Comparison of ENCODE assay signal across 8 mouse cellular contexts in genomic region chr16:17797812-17798311, GRCm38 (mm10). TPM values are rescaled to one million over a fixed set of nuclear protein-coding genes. Genes with fewer than 3 reads are reported as not detected.
DNase-seq lines count a peak whose midpoint lies in the region; ATAC-seq and TF ChIP-seq lines count a peak whose summit lies in the region.

No protein-coding gene starts in this region.

- H3K36me3 ChIP-seq in embryonic facial prominence, embryonic 13.5 days, result peaks cover 16% of the 10 kb centered on the region
- no peaks in the 10 kb centered on the region for H3K36me3 ChIP-seq in hindbrain, embryonic 16.5 days (ENCODE audit: control insufficient read depth, insufficient read depth, low read length)
- H3K36me3 ChIP-seq in midbrain, postnatal 0 days (ENCODE audit: insufficient read depth, low read length), result peaks cover 3% of the 10 kb centered on the region; the same call in 1 of the 2 replicates

- H3K9ac ChIP-seq in embryonic facial prominence, embryonic 13.5 days, result peak overlapping the region; percentile 95
- H3K9ac ChIP-seq in hindbrain, embryonic 16.5 days (ENCODE audit: low read depth, low read length), result peak overlapping the region; percentile 28; the same call in 1 of the 2 replicates
- 0 out of 2 replicates have a peak overlapping the region, but pooled peaks have one; percentile 52 for H3K9ac ChIP-seq in midbrain, postnatal 0 days (replicated peaks; ENCODE audit: low read length, poor library complexity, severe bottlenecking)

- ATAC-seq in embryonic facial prominence, embryonic 13.5 days (ENCODE audit: insufficient number of reproducible peaks, insufficient read depth, low FRiP score, low TSS enrichment, low read depth), result peak; percentile 13; the same call in 1 of the 2 replicates
- no peak for ATAC-seq in hindbrain, embryonic 16.5 days
- no peak for ATAC-seq in midbrain, postnatal 0 days (ENCODE audit: low FRiP score)

- peak; percentile 12 for DNase-seq in ovary, postnatal 14 days (ENCODE audit: low spot score)
- DNase-seq in ovary, postnatal 10 days (ENCODE audit: low spot score), result no peak
- no peak for DNase-seq in midbrain, postnatal 0 days (ENCODE audit: low spot score)
- no peak for DNase-seq in urinary bladder, adult 2 months (ENCODE audit: low spot score)
- no peak for DNase-seq in urinary bladder, postnatal 4 days (ENCODE audit: low spot score in 2 of 2)
- DNase-seq in spleen, postnatal 4 days (ENCODE audit: low spot score in 2 of 2), result no peak

- no peak for TF ChIP-seq CTCF in midbrain, postnatal 0 days (IDR thresholded peaks at IDR 0.05)

- H3K9me3 ChIP-seq in embryonic facial prominence, embryonic 13.5 days, result no peaks in the 10 kb centered on the region
- no peaks in the 10 kb centered on the region for H3K9me3 ChIP-seq in hindbrain, embryonic 16.5 days (ENCODE audit: control insufficient read depth, low read length)
- H3K9me3 ChIP-seq in midbrain, postnatal 0 days (ENCODE audit: low read length), result no peaks in the 10 kb centered on the region

- peaks cover 61% of the 10 kb centered on the region for H3K4me1 ChIP-seq in embryonic facial prominence, embryonic 13.5 days
- H3K4me1 ChIP-seq in hindbrain, embryonic 16.5 days (ENCODE audit: control insufficient read depth, insufficient read depth, low read depth, low read length), result peaks cover 21% of the 10 kb centered on the region
- peaks cover 9% of the 10 kb centered on the region for H3K4me1 ChIP-seq in midbrain, postnatal 0 days (ENCODE audit: insufficient read depth, low read length)

- peak overlapping the region; percentile 99 for H3K27ac ChIP-seq in embryonic facial prominence, embryonic 13.5 days
- no peak overlapping the region for H3K27ac ChIP-seq in hindbrain, embryonic 16.5 days (ENCODE audit: low read depth, low read length)
- no peak overlapping the region for H3K27ac ChIP-seq in midbrain, postnatal 0 days (ENCODE audit: low read depth, low read length)

- WGBS in embryonic facial prominence, embryonic 13.5 days, result under 1% methylated on average over 29 of the region's 29 CpGs
- 3% methylated on average over 29 of the region's 29 CpGs for WGBS in hindbrain, embryonic 16.5 days
- 2% methylated on average over 29 of the region's 29 CpGs for WGBS in midbrain, postnatal 0 days

- H3K4me3 ChIP-seq in embryonic facial prominence, embryonic 13.5 days, result peak overlapping the region; percentile 75
- peak overlapping the region; percentile 54 for H3K4me3 ChIP-seq in hindbrain, embryonic 16.5 days (ENCODE audit: low read length)
- H3K4me3 ChIP-seq in midbrain, postnatal 0 days (ENCODE audit: low read depth, low read length), result peak overlapping the region; percentile 50; the same call in 1 of the 2 replicates

- peak overlapping the region; percentile 82 for H3K4me2 ChIP-seq in embryonic facial prominence, embryonic 13.5 days
- peak overlapping the region; percentile 89 for H3K4me2 ChIP-seq in hindbrain, embryonic 16.5 days (ENCODE audit: low read length)
- peak overlapping the region; percentile 97 for H3K4me2 ChIP-seq in midbrain, postnatal 0 days (ENCODE audit: low read depth, low read length, poor library complexity, severe bottlenecking)

- H3K27me3 ChIP-seq in embryonic facial prominence, embryonic 13.5 days, result peaks cover 33% of the 10 kb centered on the region
- peaks cover 59% of the 10 kb centered on the region for H3K27me3 ChIP-seq in hindbrain, embryonic 16.5 days (replicated peaks; ENCODE audit: control insufficient read depth, insufficient read depth, low read length)
- peaks cover 64% of the 10 kb centered on the region for H3K27me3 ChIP-seq in midbrain, postnatal 0 days (ENCODE audit: insufficient read depth, low read length)

RNA-seq across cellular contexts. Expression of gene Scarf2, which starts 0.8 kb away (rescaled TPM):
- polyA plus RNA-seq in embryonic facial prominence, embryonic 13.5 days (2015; fragmentation: Nextera tagmentation; extraction: Ambion mirVana), result 30.9 and 39.0 TPM in 2 replicates
- polyA plus RNA-seq in hindbrain, embryonic 16.5 days (2015; fragmentation: Nextera tagmentation; extraction: Ambion mirVana), result 1.4 TPM in 2 replicates
- 8.5 and 12.6 TPM in 2 replicates for total RNA-seq in midbrain, postnatal 0 days (2014; rRNA removed)
- 2.1 and 2.4 TPM in 2 replicates for polyA plus RNA-seq in midbrain, postnatal 0 days (2015; fragmentation: Nextera tagmentation; extraction: Ambion mirVana)
- 36.0 and 45.5 TPM in 2 replicates for polyA plus RNA-seq in urinary bladder, adult 2 months (2012; rRNA removed)

RNA-seq across cellular contexts. Expression of gene B830017H08Rik, which starts 35.1 kb away (rescaled TPM):
- polyA plus RNA-seq in embryonic facial prominence, embryonic 13.5 days (2015; fragmentation: Nextera tagmentation; extraction: Ambion mirVana), result 0.36 and 0.45 TPM in 2 replicates
- 3.3 and 3.9 TPM in 2 replicates for polyA plus RNA-seq in hindbrain, embryonic 16.5 days (2015; fragmentation: Nextera tagmentation; extraction: Ambion mirVana)
- total RNA-seq in midbrain, postnatal 0 days (2014; rRNA removed), result 7.0 and 13.5 TPM in 2 replicates
- 7.8 and 8.5 TPM in 2 replicates for polyA plus RNA-seq in midbrain, postnatal 0 days (2015; fragmentation: Nextera tagmentation; extraction: Ambion mirVana)
- not detected in 2 replicates for polyA plus RNA-seq in urinary bladder, adult 2 months (2012; rRNA removed)

RNA-seq across cellular contexts. Expression of gene Klhl22, which starts 38.4 kb away (rescaled TPM):
- 88.8 and 97.7 TPM in 2 replicates for polyA plus RNA-seq in embryonic facial prominence, embryonic 13.5 days (2015; fragmentation: Nextera tagmentation; extraction: Ambion mirVana)
- 90.2 and 98.7 TPM in 2 replicates for polyA plus RNA-seq in hindbrain, embryonic 16.5 days (2015; fragmentation: Nextera tagmentation; extraction: Ambion mirVana)
- total RNA-seq in midbrain, postnatal 0 days (2014; rRNA removed), result 150 and 156 TPM in 2 replicates
- 79.3 and 82.6 TPM in 2 replicates for polyA plus RNA-seq in midbrain, postnatal 0 days (2015; fragmentation: Nextera tagmentation; extraction: Ambion mirVana)
- polyA plus RNA-seq in urinary bladder, adult 2 months (2012; rRNA removed), result 38.8 and 40.9 TPM in 2 replicates

RNA-seq across cellular contexts. Expression of gene Car15, which starts 40.3 kb away (rescaled TPM):
- 2.2 and 3.0 TPM in 2 replicates for polyA plus RNA-seq in embryonic facial prominence, embryonic 13.5 days (2015; fragmentation: Nextera tagmentation; extraction: Ambion mirVana)
- 3.5 and 3.8 TPM in 2 replicates for polyA plus RNA-seq in hindbrain, embryonic 16.5 days (2015; fragmentation: Nextera tagmentation; extraction: Ambion mirVana)
- total RNA-seq in midbrain, postnatal 0 days (2014; rRNA removed), result 2.4 and 12.8 TPM in 2 replicates
- polyA plus RNA-seq in midbrain, postnatal 0 days (2015; fragmentation: Nextera tagmentation; extraction: Ambion mirVana), result 1.7 and 2.0 TPM in 2 replicates
- polyA plus RNA-seq in urinary bladder, adult 2 months (2012; rRNA removed), result 2.3 and 4.0 TPM in 2 replicates

Comparison
In these comparisons a context has a peak if more than half of its experiments do, and no peak if none do; other contexts are left out.
1. H3K9ac ChIP-seq: peak in every context shown above with its lines; median percentile 95 in embryonic facial prominence, embryonic 13.5 days; 52 in midbrain, postnatal 0 days; 28 in hindbrain, embryonic 16.5 days.